18 mouse cellular contexts compared by ENCODE assay signal in genomic region chrX:10575406-10575805, GRCm38 (mm10).
DNase-seq lines count a peak whose midpoint lies in the region; ATAC-seq and TF ChIP-seq lines count a peak whose summit lies in the region.
"Had no signal": no experiment of that assay in that cellular context is flagged by ENCODE, and none has a peak within 500 bp of the region (broad histone marks: within the 10 kb centered on the region; RNA-seq: fewer than 3 reads in every experiment).

No protein-coding gene starts in this region.

- H3K9ac ChIP-seq in heart, embryonic 12.5 days, result no peak overlapping the region
- no peak overlapping the region for H3K9ac ChIP-seq in stomach, postnatal 0 days (ENCODE audit: low read length)
- H3K9ac ChIP-seq: forebrain, embryonic 15.5 days; liver, embryonic 15.5 days had no signal

- H3K36me3 ChIP-seq in heart, embryonic 12.5 days, result no peaks in the 10 kb centered on the region
- no peaks in the 10 kb centered on the region for H3K36me3 ChIP-seq in stomach, postnatal 0 days (ENCODE audit: control insufficient read depth, insufficient read depth, low read length)
- H3K36me3 ChIP-seq: forebrain, embryonic 15.5 days; hindbrain, embryonic 10.5 days; liver, embryonic 15.5 days had no signal

- no peaks in the 10 kb centered on the region for H3K27me3 ChIP-seq in heart, embryonic 12.5 days (replicated peaks)
- no peaks in the 10 kb centered on the region for H3K27me3 ChIP-seq in stomach, postnatal 0 days (ENCODE audit: control insufficient read depth, insufficient read depth, low read length)
- H3K27me3 ChIP-seq: forebrain, embryonic 15.5 days; liver, embryonic 15.5 days had no signal

- peak; percentile 9 for DNase-seq in heart, adult 8-10 months (ENCODE audit: low spot score)
- peak; percentile 4 to 7 for DNase-seq in kidney, postnatal 4 days
- DNase-seq in kidney, adult 9 months, result no peak
- peak; percentile 3 for DNase-seq in urinary bladder, postnatal 14 days (ENCODE audit: low spot score)
- DNase-seq in urinary bladder, postnatal 10 days (ENCODE audit: low spot score), result no peak
- DNase-seq in stomach, postnatal 0 days (ENCODE audit: low spot score), result peak; percentile 30
- no peak for DNase-seq in gastrocnemius, postnatal 10 days
- DNase-seq: gastrocnemius, postnatal 25 days; right cerebral cortex, adult 18-20 months; spleen, adult 18-20 months; thymus, postnatal 36 days had no signal

- 46% methylated on average over 2 of the region's 2 CpGs for WGBS in heart, embryonic 12.5 days
- WGBS in stomach, postnatal 0 days, result 16% methylated on average over 2 of the region's 2 CpGs

- H3K27ac ChIP-seq in heart, embryonic 12.5 days (ENCODE audit: poor library complexity, severe bottlenecking), result no peak overlapping the region
- H3K27ac ChIP-seq in stomach, postnatal 0 days (replicated peaks), result no peak overlapping the region
- H3K27ac ChIP-seq: forebrain, embryonic 15.5 days; hindbrain, embryonic 10.5 days; liver, embryonic 15.5 days had no signal

- no peak for ATAC-seq in heart, embryonic 12.5 days (ENCODE audit: insufficient number of reproducible peaks, low FRiP score)
- 0 out of 2 replicates have a peak, but pooled peaks have one; percentile 24 for ATAC-seq in stomach, postnatal 0 days (ENCODE audit: low FRiP score, low TSS enrichment)
- ATAC-seq: activated CD4-positive, CD25-positive, alpha-beta regulatory T cell, adult 4 months; CD4-positive, CD25-positive, alpha-beta regulatory T cell, adult 4 months; forebrain, embryonic 15.5 days had no signal

- H3K9me3 ChIP-seq in heart, embryonic 12.5 days (replicated peaks), result no peaks in the 10 kb centered on the region
- no peaks in the 10 kb centered on the region for H3K9me3 ChIP-seq in stomach, postnatal 0 days (ENCODE audit: control insufficient read depth, low read length)
- H3K9me3 ChIP-seq: forebrain, embryonic 15.5 days; hindbrain, embryonic 10.5 days; liver, embryonic 15.5 days had no signal

- 0 out of 2 replicates have a peak, but pooled peaks cover 9% of the 10 kb centered on the region for H3K4me1 ChIP-seq in heart, embryonic 12.5 days (replicated peaks)
- H3K4me1 ChIP-seq in stomach, postnatal 0 days (replicated peaks; ENCODE audit: control insufficient read depth, insufficient read depth), result no peaks in the 10 kb centered on the region
- H3K4me1 ChIP-seq: liver, embryonic 15.5 days; megakaryocyte, embryonic 14.5 days had no signal

- no peak overlapping the region for H3K4me3 ChIP-seq in heart, embryonic 12.5 days
- H3K4me3 ChIP-seq in stomach, postnatal 0 days (ENCODE audit: low read depth, low read length), result no peak overlapping the region
- H3K4me3 ChIP-seq: forebrain, embryonic 15.5 days; hindbrain, embryonic 10.5 days; liver, embryonic 15.5 days; megakaryocyte, embryonic 14.5 days had no signal

- H3K4me2 ChIP-seq in heart, embryonic 12.5 days, result no peak overlapping the region
- H3K4me2 ChIP-seq in stomach, postnatal 0 days (replicated peaks; ENCODE audit: low read depth), result no peak overlapping the region
- H3K4me2 ChIP-seq: forebrain, embryonic 15.5 days; liver, embryonic 15.5 days had no signal

- no peak for TF ChIP-seq EP300 in stomach, postnatal 0 days (optimal IDR thresholded peaks at IDR 0.05)

- TF ChIP-seq CTCF in stomach, postnatal 0 days (IDR thresholded peaks at IDR 0.05; ENCODE audit: low read depth), result no peak

Comparison
In these comparisons a context has a peak if more than half of its experiments do, and no peak if none do; other contexts are left out.
1. DNase-seq: peak in heart, adult 8-10 months (single experiment), kidney, postnatal 4 days (2 of 2), urinary bladder, postnatal 14 days (single experiment) and stomach, postnatal 0 days (single experiment); none in kidney, adult 9 months (single experiment), urinary bladder, postnatal 10 days (single experiment) and gastrocnemius, postnatal 10 days (single experiment).